Mouse (Mus musculus): ENCODE measurements around the gene Trem1. TPM values are rescaled to one million over a fixed set of nuclear protein-coding genes. Genes with fewer than 3 reads are reported as not detected.

Gene Trem1
- polyA plus RNA-seq, 1 experiment from 2014 or later = 0.10 TPM

DNA sequence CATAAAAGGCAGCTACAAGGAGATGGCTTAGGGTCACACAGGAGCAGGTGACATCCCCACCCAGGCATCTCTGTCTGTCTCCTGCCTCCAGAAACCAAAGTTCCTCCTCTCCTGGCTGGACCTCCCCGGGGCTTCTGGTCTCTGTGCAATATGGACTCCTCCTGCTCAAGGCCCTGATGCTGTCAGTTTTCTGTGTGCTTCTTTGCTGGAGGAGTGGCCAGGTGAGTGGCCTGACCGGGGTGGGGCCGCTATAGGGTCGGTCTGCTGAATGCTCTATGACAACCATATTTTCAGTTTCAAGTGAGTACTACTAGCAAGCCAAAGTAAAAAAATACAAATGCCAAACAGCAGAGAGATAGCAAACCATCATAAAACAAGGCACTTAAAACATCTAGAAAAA, 40.0 kb downstream of the Trem1 start:
- Histone ChIP-seq H3K9me3 (replicated peaks) (no peaks in the 10 kb centered on the region), H3K4me2 (replicated peaks) (no peak overlapping the region), H3K36me3 (no peaks in the 10 kb centered on the region), H3K4me1 (no peaks in the 10 kb centered on the region), H3K27me3 (no peaks in the 10 kb centered on the region), H3K4me3 (no peak overlapping the region), H3K9ac (no peak overlapping the region), H3K27ac (no peak overlapping the region)
- ATAC-seq (ENCODE audit: low FRiP score) = no peak
- WGBS = 94% methylated on average over 4 of the region's 4 CpGs

DNA sequence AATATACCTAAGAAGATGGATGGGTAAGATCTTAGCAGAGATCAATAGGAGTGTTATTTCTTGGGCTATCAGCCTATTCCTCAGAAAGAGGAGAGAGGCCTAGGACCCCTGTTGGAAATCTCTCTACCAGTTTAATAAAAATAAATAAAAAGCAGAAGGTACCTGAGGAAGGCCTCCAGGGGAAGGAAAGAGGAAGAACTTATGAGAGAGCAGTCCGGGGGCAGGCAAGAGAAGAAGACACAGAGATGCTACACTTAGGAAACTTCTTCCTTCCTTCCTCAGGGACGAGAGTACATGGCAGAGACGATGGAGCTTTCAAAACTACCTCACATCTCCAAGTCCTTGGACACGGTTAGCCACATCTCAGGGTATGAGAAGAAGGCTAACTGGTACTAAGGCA, 41.5 kb downstream of the Trem1 start:
- Histone ChIP-seq H3K4me1 (no peaks in the 10 kb centered on the region), H3K9me3 (replicated peaks) (no peaks in the 10 kb centered on the region), H3K27me3 (no peaks in the 10 kb centered on the region), H3K36me3 (no peaks in the 10 kb centered on the region), H3K9ac (no peak overlapping the region), H3K4me2 (replicated peaks) (no peak overlapping the region), H3K27ac (no peak overlapping the region), H3K4me3 (no peak overlapping the region)
- ATAC-seq (ENCODE audit: low FRiP score) = no peak
- 87% methylated on average over 4 of the region's 4 CpGs for WGBS

DNA sequence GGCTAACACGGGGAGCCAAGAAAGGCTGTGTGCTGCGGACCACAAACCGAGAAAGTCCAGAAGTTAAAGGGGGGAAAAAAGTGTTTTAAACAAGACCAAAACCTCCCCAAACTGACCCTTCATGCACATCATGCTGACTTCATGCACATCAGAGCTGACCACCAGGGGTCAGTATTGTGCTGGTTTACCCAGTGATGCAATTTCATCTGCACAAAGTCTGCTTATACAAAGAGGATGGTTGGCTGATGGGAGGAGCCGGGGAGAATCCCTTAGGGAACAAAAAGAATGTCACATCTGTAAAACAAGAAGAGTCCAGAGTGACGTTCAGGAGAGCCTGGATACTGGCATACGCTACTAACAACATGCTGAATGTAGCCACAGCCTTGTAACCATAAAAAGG, 42.3 kb downstream of the Trem1 start:
- H3K36me3 ChIP-seq = no peaks in the 10 kb centered on the region
- no peaks in the 10 kb centered on the region for H3K4me1 ChIP-seq
- 27% methylated on average over 6 of the region's 6 CpGs for WGBS
- no peak overlapping the region for H3K27ac ChIP-seq
- H3K27me3 ChIP-seq = no peaks in the 10 kb centered on the region
- no peak overlapping the region for H3K9ac ChIP-seq
- no peak overlapping the region for H3K4me2 ChIP-seq (replicated peaks)
- no peak for ATAC-seq (ENCODE audit: low FRiP score)
- no peaks in the 10 kb centered on the region for H3K9me3 ChIP-seq (replicated peaks)
- H3K4me3 ChIP-seq = no peak overlapping the region

DNA sequence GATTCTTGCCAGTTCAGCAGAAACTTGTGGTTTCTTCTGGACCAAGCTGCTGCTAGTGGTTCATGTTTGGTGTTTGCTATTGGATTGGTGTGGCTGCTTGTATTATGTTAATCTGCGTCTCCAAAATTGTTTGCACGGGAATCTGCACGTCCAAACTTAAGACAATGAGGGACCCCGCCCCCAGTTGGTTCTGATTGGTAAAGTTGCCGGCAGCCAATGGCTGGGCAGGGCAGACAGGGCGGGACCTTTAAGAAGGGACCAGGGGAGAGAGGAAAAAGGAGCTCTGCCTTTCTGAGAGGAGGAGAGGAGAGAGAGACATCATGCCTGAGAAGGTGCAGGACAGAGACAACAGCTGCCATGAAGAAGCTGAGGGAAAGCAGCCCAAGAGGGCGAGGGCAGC, 43.2 kb downstream of the Trem1 start:
- no peaks in the 10 kb centered on the region for H3K36me3 ChIP-seq
- no peaks in the 10 kb centered on the region for H3K27me3 ChIP-seq
- no peak for ATAC-seq (ENCODE audit: low FRiP score)
- no peak overlapping the region for H3K27ac ChIP-seq
- H3K4me3 ChIP-seq = no peak overlapping the region
- 60% methylated on average over 7 of the region's 7 CpGs for WGBS
- H3K9me3 ChIP-seq (replicated peaks) = no peaks in the 10 kb centered on the region
- no peaks in the 10 kb centered on the region for H3K4me1 ChIP-seq
- H3K4me2 ChIP-seq (replicated peaks) = no peak overlapping the region
- H3K9ac ChIP-seq = no peak overlapping the region

DNA sequence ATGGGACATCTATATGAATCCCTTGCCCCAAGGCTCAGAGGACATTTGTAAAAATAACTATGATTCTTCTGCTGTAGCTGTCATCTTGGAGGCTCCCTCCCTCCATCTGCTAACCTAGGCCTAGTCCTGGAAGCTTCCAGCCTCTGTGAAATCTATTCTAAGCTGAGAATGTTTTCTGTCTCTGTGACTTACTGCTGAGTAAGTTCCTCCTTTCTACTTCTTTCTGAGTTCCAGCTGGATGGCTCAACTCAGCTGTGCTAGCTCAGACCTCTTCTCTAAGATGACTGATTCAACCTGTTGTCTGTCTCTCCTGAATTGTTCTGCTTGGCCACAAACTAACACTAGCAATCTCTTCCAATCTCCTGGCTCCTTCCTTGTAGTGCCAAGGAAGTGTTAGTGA, 45.8 kb downstream of the Trem1 start:
- Histone ChIP-seq H3K4me2 (replicated peaks) (no peak overlapping the region), H3K9ac (no peak overlapping the region), H3K27ac (no peak overlapping the region), H3K36me3 (no peaks in the 10 kb centered on the region), H3K4me3 (no peak overlapping the region), H3K9me3 (replicated peaks) (no peaks in the 10 kb centered on the region), H3K27me3 (no peaks in the 10 kb centered on the region), H3K4me1 (peaks cover 8% of the 10 kb centered on the region; the same call in 1 of the 2 replicates)
- no peak for ATAC-seq (ENCODE audit: low FRiP score)

DNA sequence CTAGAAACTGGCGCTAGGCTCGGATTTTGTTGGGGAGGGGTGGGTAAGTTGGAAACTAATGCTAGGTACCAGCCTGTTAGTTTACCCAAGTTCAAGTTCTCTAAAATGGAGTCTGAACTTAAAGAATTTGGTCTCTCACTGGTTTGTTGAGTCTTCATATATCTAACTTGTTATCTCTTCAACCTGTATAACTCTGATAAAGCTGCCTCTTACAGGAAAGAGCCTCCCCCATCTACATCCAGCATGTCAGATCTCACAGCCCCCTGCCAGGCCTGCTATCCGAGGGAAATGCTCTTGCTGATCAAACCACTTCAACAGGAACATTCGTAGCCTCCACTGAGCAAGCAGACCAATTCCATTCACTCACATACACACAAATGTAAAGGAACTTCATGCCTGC, 46.4 kb downstream of the Trem1 start:
- Histone ChIP-seq H3K9me3 (replicated peaks) (no peaks in the 10 kb centered on the region), H3K9ac (no peak overlapping the region), H3K4me3 (no peak overlapping the region), H3K27ac (no peak overlapping the region), H3K4me2 (replicated peaks) (no peak overlapping the region), H3K27me3 (no peaks in the 10 kb centered on the region), H3K4me1 (peaks cover 8% of the 10 kb centered on the region; the same call in 1 of the 2 replicates), H3K36me3 (no peaks in the 10 kb centered on the region)
- ATAC-seq (ENCODE audit: low FRiP score) = no peak
- 82% methylated on average over 4 of the region's 4 CpGs for WGBS

DNA sequence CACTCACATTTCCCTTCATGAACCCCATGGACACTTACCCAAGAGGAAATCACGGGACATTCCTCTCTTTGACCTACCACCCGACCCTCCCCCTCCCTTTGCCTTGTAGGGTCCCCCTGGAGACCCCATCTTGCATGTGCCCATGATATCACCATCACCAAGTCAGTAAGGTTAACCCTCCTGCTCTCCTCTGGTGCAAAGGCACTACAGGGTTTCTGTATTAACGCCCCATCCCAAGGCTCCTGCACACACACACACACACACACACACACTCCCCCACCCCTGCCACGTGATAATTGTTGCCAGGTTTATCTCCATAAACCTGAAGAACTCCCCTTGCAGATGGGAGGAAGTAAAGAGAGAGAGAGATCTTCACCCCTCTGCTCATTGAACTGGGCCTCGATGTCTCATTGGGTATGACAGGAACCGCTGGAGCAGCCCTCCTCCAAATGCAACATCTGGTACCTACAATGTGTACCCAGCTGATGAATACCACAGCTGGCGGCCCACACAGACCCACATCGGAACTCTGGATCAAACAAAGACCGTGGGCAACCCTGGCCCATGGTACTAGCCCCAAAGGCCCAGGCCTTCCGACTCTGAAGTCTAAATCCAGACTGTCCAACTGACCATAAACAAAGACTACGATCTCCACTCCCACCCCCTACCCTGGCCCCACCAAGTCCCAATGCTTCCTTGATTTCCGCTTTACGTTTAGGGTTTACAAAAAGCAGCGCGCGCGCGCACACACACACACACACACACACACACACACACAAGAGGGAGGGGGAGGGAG, 48.6 kb downstream of the Trem1 start:
- ATAC-seq (ENCODE audit: low FRiP score) = peak; percentile 56; the same call in 1 of the 2 replicates
- Histone ChIP-seq H3K9me3 (replicated peaks) (no peaks in the 10 kb centered on the region), H3K27me3 (no peaks in the 10 kb centered on the region), H3K4me2 (replicated peaks) (peak overlapping the region; percentile 56), H3K4me3 (peak overlapping the region; percentile 30), H3K4me1 (peaks cover 8% of the 10 kb centered on the region; the same call in 1 of the 2 replicates), H3K36me3 (no peaks in the 10 kb centered on the region), H3K27ac (peak overlapping the region; percentile 37; the same call in 1 of the 2 replicates), H3K9ac (peak overlapping the region; percentile 53)
- WGBS = 25% methylated on average over 18 of the region's 18 CpGs

DNA sequence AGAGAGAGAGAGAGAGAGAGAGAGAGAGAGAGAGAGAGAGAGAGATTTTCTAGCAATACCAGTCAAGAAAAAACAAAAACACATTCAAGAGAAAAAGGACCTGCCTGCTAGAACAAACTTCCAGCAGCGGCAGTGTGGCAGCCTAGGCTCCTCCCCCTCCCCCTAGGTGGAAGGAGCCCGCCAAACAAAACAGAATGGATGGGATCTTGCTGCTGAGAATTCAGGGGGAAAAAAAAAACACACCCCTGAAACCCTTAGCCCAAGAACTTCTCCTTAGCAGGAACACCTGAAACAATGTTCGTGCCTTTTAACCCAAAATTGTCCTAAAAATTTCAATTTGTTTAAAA, 49.1 kb downstream of the Trem1 start:
- ATAC-seq (ENCODE audit: low FRiP score) = 0 out of 2 replicates have a peak, but pooled peaks have one; percentile 16
- H3K4me2 ChIP-seq (replicated peaks) = peak overlapping the region; percentile 56
- H3K4me1 ChIP-seq = peaks cover 8% of the 10 kb centered on the region; the same call in 1 of the 2 replicates
- no peak overlapping the region for H3K27ac ChIP-seq
- 4% methylated on average over 3 of the region's 3 CpGs for WGBS
- peak overlapping the region; percentile 53 for H3K9ac ChIP-seq
- no peaks in the 10 kb centered on the region for H3K9me3 ChIP-seq (replicated peaks)
- peak overlapping the region; percentile 30 for H3K4me3 ChIP-seq
- H3K27me3 ChIP-seq = no peaks in the 10 kb centered on the region
- H3K36me3 ChIP-seq = no peaks in the 10 kb centered on the region

DNA sequence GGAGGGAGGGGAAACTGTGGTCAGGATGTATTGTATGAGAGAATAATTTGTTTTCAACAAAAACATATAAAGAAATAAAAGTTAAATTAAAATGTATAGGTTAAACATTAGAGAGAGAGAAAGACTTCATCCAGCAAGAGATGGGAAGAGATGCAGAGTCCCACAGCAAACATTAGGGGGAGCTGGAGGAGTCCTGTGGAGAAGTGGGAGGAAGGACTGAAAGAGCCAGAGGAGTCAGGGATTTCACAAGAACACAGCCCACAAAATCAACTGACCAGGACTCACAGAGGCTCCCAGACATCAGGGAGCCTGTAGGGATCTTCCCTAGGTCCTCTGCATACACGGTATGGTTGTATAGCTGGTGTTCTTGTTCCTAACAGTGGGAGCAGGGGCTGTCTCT, 54.2 kb downstream of the Trem1 start:
- Histone ChIP-seq H3K27ac (no peak overlapping the region), H3K9ac (no peak overlapping the region), H3K27me3 (no peaks in the 10 kb centered on the region), H3K4me1 (no peaks in the 10 kb centered on the region), H3K36me3 (no peaks in the 10 kb centered on the region), H3K4me2 (replicated peaks) (no peak overlapping the region), H3K4me3 (no peak overlapping the region), H3K9me3 (replicated peaks) (no peaks in the 10 kb centered on the region)
- no peak for ATAC-seq (ENCODE audit: low FRiP score)
- WGBS = 85% methylated on average over 1 of the region's 1 CpGs

DNA sequence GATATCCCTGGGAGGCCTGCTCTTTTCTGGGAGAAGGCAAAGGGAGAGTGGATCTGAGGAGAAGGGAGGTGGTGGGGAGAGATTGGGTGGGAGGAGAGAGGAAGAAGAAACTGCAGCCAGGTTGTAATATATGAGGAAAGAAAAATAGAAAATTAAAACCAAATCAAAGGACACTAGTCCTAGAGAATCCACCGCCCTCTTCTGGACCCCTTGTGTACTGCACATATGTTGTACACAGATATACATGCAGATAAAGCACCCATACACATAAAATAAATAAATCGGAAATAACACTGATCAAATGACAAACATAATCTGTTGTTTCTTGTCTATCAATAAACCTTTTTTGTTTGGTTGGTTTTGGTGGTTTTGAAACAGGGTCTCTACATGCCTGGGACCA, 54.7 kb downstream of the Trem1 start:
- no peaks in the 10 kb centered on the region for H3K4me1 ChIP-seq
- no peaks in the 10 kb centered on the region for H3K36me3 ChIP-seq
- no peaks in the 10 kb centered on the region for H3K9me3 ChIP-seq (replicated peaks)
- no peaks in the 10 kb centered on the region for H3K27me3 ChIP-seq
- H3K4me3 ChIP-seq = no peak overlapping the region
- H3K4me2 ChIP-seq (replicated peaks) = no peak overlapping the region
- no peak overlapping the region for H3K9ac ChIP-seq
- no peak overlapping the region for H3K27ac ChIP-seq
- no peak for ATAC-seq (ENCODE audit: low FRiP score)
- WGBS = 59% methylated on average over 2 of the region's 2 CpGs

DNA sequence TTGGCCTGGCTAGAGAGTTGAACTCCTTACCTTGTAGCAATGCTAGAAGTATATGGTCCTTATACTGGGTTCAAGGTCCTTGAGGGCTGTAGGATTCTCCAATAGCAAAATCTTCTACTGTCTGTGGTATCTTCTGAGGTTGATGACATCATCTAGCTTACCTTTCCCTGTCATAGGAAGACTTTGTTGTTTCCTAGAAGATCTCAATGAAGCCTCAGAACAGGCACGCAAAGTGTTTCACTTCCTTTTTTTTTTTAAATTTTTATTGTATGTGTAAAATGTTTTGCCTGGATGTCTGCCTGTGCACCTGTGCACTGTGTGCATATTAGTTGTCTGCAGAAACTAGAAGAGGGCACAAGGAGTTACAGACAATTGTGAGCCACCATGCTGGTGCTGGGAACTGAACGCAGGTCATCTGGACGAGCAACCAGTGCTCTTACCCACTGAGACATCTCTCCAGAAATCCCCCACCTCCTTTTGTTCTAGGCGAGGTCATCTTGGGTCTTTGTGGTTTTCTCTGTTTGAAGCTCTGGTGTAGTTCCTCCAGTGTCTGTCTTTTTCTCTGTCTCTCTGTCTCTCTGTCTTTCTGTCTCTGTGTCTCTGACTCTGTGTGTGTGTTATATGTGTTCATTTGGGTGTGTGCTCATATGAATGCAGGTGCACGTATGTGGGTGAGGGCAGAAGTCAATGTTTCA, 61.1 kb downstream of the Trem1 start:
- H3K9ac ChIP-seq = no peak overlapping the region
- H3K36me3 ChIP-seq = no peaks in the 10 kb centered on the region
- no peak for ATAC-seq (ENCODE audit: low FRiP score)
- no peaks in the 10 kb centered on the region for H3K4me1 ChIP-seq
- 84% methylated on average over 5 of the region's 5 CpGs for WGBS
- no peak overlapping the region for H3K4me3 ChIP-seq
- H3K27me3 ChIP-seq = no peaks in the 10 kb centered on the region
- H3K4me2 ChIP-seq (replicated peaks) = no peak overlapping the region
- no peaks in the 10 kb centered on the region for H3K9me3 ChIP-seq (replicated peaks)
- H3K27ac ChIP-seq = no peak overlapping the region
